Mouse (Mus musculus) right cerebral cortex, postnatal 14 days (tissue): Measurements from ENCODE around the gene Megf8.
A peak's percentile ranks its signal among the peaks of the same experiment; 100 is the strongest.

Experiments
- DNase-seq: peaks from one replicate; pipeline ENCODE4 v3.0.0; 2022

The Megf8 gene

GRCm38 (mm10) chr7:25348861-25349260 lies 31.9 kb downstream of the Megf8 start:
- no peak for DNase-seq

GRCm38 (mm10) chr7:25358721-25359206 lies 41.8 kb downstream of the Megf8 start:
- DNase-seq, result no peak

- no peak for DNase-seq
Measured at GRCm38 (mm10) chr7:25363151-25363550, 46.2 kb downstream of the Megf8 start.

DNA sequence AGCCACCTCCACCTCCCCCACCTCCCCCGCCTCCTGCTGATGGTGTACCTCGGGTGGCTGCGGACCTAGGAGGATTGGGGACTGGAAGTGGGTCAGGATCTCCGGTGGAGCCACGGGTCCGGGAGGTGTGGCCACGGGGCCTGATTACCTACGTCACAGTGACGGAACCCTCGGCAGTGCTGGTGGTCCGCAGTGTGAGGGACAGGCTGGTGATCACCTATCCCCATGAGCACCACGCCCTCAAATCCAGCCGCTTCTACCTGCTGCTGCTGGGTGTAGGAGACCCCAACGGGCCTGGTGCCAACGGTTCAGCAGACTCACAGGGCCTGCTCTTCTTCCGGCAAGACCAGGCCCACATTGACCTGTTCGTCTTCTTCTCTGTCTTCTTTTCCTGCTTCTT lies 46.7 kb downstream of the Megf8 start:
- no peak for DNase-seq

DNA sequence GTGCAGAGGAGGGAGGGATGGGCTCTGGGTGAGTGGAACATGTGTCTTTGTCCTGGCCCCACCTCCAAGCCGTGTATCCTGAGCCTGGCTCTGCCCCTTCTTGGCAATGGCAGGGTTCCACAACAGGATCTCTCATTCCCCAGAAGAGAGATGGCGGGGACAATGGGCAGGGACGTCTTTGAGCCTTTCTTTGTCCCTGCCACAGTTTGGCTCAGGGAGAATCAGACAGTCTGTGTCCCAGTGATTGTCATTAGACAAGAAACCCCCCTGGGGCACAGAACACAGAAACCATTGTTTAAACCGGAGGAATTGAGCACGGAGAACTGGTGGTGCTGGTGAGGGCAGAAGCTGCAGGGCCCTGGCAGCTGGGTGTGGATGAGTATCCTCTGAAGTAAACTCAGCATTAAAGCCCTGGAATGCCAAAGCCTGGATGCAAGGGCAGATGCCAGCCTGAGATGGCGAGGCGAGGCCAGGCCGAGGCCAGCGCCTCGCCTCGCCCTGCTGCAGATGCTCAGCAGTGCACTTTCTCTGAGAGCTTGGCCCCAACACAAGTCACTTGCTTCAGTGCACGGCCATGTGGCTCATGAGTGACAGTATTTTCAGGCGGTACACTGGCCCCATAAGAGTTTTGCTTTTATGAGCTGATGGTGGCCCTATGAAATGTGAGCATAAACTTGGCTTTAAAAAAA lies 49.1 kb downstream of the Megf8 start:
- DNase-seq, result no peak

GRCm38 (mm10) chr7:25367632-25368293 lies 50.8 kb downstream of the Megf8 start:
- DNase-seq, result no peak

DNA sequence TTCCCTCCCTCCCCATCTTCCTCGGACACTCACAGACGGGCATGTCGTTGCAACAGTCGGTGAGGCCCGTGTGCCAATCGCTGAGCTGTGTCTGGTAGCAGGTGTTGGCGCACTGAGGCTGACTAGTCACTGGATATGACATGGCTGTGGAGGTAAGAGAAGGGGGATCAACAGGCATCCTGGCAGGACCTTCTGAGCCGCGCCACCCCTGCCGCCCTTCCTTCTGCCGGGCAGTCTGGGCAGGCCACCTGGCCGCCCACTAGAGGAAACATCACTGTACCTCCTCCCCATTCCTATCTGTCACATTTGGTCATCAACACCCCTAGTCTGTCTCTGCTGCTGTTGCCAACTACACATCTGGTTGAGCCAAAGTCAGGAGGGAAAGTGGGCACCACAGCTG lies 51.4 kb downstream of the Megf8 start:
- DNase-seq, result no peak

DNA sequence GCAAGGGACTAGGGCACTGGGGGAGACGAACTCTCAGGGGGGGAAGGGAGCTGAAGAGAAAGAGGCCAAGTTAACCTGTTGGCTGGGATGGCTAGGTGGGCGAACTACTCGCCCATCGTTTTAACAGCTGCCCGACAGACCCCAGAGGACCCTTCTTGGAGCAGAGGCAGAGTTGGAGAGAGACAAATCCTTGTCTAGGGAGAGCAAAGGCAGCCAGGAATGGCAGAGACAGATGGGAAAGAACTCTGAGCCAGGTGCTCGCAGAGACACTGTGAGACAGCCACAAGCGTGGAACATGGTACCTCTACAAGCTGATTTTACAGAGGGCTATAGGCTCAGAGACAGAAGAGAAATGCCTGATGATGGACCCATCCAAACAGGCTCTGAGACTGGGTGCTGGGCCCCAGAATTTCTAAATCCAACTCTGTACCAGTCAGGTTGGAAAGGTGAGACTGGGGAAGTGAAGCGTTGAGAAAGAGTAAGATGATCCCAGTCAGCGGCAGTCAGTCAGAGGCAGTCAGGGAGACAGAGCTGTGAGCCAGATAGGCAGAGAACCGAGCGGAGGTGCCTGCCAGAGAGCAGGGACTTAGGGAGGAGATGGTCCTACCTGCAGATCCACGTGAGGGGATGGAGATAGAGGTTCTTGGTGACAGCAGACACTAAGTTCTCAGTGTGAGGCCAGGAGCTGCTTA lies 52.2 kb downstream of the Megf8 start, which contains the start of gene Cnfn:
TSS of gene Cnfn (minus strand) at position 667 of the 692 bp plus-strand sequence.
- DNase-seq, result no peak

- no peak for DNase-seq
Measured at GRCm38 (mm10) chr7:25372441-25372840, 55.5 kb downstream of the Megf8 start.

DNA sequence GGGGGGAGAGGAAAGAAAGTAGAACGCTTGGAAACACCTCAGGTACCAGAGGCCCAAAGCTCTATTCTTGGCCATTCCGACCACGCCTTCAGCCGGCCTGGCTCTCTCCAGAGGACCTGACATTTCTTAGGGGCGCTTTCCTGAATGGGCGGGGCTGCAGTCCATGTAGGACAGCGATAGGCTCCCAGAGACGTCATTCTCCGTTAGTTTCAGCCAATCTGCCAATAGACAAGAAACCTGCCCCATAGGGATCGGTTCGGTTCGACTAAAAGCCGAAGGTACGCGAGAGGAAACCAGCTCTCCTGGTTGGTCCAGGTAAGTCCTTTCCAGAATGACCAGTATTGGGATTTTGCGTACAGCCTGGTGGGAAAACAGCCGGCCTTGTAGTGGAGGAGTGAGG lies 59.6 kb downstream of the Megf8 start:
- peak; percentile 82 for DNase-seq

DNA sequence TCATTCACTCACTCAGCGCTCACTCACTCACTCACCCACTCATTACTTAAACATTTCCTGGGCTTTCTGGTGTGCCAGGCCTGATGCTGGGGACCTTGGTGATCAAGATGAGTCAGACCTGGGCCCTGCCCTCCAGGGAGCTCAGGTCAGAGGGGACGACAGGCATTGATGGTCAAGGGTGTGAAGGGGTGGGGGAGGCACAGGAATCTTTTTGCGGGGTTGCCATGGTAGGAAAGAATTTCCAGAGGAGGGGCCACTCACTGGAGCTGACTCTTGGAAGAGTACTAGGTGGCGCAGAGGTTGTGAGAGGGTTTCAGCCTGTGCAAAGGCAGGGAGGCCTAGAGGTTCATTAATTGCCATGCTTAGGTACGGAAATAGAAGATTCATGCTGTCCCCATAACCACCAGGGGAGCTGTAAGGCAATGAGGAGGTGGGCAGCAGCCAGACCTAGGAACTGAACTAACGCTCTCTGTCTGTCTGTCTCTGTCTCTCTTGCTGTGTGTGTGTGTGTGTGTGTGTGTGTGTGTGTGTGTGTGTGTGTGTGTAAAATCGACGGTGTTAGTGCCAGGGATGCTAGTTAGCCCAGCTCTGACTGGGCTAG lies 60.2 kb downstream of the Megf8 start:
- no peak for DNase-seq

GRCm38 (mm10) chr7:25378181-25379100 lies 61.5 kb downstream of the Megf8 start:
- DNase-seq, result no peak

DNA sequence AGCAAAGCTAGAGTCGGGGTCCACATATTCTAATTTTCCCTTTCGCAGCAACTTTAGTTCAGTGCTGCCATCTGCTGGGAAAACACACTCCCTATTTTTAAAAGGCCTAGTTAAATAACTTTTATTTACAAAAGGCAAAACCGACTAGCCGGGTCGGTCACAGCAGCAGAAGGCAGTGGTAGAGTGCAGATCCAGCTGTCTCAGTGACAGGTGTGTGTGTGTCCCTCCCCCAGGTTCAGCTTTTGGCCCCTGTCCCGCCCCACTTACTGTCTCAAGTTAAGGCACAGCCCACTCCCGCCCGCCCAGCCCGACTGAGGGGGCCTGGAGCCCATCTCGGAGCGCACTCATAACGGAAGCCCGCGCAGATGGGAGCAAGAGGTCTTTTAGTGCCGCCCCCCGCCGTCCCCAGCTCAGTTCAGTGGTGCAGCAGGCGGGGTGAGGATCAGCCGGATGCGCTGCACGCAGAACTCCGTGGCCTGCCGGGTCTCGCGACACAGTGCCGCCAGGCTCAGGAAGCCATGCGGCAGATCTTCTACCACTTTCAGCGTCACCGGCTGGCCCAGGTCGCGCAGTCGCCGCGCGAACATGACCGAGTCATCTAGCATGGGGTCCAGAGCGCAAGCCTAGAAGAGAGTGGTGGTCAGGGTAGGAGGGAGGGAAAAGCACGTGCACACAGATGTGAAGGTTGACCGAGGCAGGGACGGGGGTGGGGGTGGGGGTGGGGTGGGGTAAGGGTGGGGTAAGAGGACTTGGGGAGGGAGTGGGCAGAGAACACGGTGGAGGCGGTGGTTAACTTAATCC lies 62.8 kb downstream of the Megf8 start:
- DNase-seq, result peak; percentile 46

DNA sequence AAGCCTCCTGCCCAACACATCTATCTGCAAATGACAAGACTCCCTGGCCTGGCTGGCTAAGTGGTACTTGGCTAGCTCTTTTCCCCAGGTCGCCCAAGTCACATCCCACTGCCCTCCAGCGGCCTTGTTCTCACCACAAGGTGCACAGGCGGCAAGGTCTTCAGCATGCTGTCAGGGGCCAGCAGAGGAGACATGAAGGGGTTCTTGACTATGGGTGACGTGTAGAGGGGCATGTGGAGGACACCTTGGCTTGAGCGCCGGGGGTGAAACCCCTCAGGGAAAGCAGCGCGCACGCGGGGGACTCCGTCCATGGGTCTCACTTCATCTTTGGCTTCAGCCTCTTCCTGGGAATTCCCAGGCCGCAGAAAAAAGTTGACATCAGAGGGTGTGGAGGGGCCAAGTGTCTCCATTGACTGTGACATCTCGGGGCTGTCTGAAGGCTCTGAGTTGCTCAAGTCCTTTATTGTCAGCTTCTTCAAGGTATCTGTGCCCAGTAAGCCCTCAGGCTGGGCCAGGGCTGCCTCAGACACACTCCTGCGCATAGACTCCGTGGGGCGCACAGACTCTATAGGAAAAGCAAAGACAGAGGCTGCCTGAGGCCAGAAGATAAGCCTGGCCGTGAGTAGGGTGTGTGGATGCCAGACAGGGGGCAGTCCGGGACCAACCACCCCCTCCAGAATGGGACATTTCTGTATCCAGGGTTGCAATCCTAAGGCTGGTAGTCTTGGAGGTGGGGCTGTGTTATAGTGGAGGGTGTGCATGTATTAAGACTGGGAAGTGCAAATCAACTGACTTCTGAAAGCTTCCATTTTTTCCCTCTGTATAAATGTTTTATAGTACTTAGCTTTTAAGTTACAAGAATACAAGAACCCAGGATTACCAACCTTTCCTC lies 63.7 kb downstream of the Megf8 start:
- no peak for DNase-seq

DNA sequence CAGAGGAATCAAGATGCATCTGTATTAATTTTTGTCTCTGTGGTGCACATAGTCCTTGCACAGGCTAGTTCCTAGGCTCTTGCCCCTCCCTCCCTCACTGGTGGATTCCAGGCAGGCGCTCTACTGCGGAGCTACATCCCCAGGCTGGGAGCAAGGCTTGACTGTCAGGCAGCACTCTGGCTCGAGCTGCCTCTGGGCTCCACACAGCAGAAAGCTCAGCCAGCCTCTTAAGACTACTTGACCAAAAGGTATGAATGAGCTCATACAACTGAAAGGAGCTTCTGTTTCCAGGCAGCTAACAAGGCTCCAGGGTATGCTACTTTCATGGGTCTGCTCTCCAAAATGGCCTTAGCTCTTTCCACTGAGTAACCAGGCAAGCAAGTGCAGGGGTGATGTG lies 64.3 kb downstream of the Megf8 start:
- DNase-seq, result no peak

- DNase-seq, result no peak
Measured at GRCm38 (mm10) chr7:25382541-25382940, 65.6 kb downstream of the Megf8 start.

DNA sequence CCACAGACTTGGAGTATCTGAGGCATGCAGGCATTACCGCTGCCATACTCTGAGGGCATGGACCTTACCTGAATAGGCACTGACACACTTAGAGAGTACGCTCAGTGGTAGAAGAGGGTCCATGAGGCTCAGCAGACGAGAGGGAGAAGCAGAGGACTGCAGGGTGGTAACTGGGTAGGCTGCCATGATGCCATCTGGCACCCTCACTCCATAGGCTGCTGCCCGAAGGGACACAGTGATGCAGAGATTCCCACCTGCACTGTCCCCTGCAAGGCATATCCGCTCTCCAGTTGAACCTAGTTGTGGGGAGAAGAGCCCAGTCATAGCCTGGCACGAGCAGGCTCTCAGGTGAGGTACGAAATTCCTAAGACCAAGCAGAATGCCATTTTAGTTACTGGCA lies 66.4 kb downstream of the Megf8 start:
- DNase-seq, result no peak

- no peak for DNase-seq
Measured at GRCm38 (mm10) chr7:25383891-25384290, 66.9 kb downstream of the Megf8 start.

DNA sequence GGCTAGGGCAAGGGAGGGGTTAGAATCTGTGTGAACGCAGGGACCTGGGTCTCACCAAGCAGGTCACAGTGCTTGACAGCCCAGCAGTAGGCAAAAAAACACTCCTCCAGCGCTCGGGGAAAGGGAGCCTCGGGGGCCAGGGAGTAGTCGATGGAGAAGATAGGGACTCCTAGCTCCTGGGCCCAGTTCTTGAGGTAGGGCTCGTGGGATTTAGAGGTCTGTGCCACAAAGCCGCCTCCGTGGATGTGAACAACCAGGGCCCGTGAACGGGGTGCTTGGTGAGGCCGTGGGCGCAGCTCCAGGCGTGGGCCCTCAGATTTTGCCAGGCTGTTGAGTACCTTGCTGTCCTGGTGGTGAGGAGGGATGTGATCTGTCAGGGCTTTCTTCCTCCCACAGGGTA lies 67.4 kb downstream of the Megf8 start:
- no peak for DNase-seq

DNA sequence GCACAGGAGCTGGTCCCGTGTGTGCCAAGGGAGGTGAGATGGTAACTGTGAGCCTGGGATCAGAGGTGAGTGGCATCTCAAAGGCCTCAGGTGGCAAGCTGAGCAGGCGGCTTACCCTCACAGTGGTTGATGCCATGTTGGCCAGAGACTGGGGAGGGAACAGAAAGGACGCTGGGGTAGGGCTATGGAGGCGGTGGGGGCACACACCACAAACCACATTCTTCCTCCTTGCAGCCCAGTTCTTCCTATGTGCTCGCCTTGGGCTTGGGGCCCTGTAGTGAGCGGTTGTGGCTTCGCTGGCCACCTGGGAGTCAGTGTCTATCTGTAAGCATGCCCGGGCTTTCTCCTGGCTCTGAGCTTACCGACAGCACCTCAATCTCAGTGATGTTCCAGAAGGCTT lies 67.9 kb downstream of the Megf8 start:
- DNase-seq, result no peak
